Mouse (Mus musculus) CH12.LX (cell line): ENCODE measurements around the gene Olfr353.

ENCODE experiments used
- CTCF ChIP-seq, 2 experiments: IDR thresholded peaks in 1 of 2; conservative IDR thresholded peaks in 1 of 2; 2 replicates each; pipeline ENCODE4 v1.5.1; 2011 to 2012; ENCODE audit warnings: low read depth in 2 of 2, low read length in 2 of 2, improper control_type of control experiment in 1 of 2, inconsistent platforms in 1 of 2, mild to moderate bottlenecking in 1 of 2, moderate library complexity in 1 of 2
- E2F4 ChIP-seq: IDR thresholded peaks from 2 replicates; pipeline ENCODE4 v1.6.1; 2011; ENCODE audit warnings: low read depth, low read length, improper control_type of control experiment; ENCODE audit not compliant: insufficient replicate concordance
- POLR2A ChIP-seq: IDR thresholded peaks from 2 replicates; pipeline ENCODE4 v1.6.1; 2011; ENCODE audit warnings: low read depth, mild to moderate bottlenecking, improper control_type of control experiment, low read length
- SIN3A ChIP-seq: IDR thresholded peaks from 2 replicates; pipeline ENCODE4 v1.6.1; 2012; ENCODE audit warnings: low read length, improper control_type of control experiment, inconsistent platforms
- ZKSCAN1 ChIP-seq: IDR thresholded peaks from 2 replicates; pipeline ENCODE4 v1.6.1; 2012; ENCODE audit warnings: low read depth, inconsistent platforms, low read length, improper control_type of control experiment, borderline replicate concordance
- ZNF384 ChIP-seq: IDR thresholded peaks from 2 replicates; pipeline ENCODE4 v1.6.1; 2012; ENCODE audit warnings: low read depth, low read length, improper control_type of control experiment, inconsistent platforms

DNA sequence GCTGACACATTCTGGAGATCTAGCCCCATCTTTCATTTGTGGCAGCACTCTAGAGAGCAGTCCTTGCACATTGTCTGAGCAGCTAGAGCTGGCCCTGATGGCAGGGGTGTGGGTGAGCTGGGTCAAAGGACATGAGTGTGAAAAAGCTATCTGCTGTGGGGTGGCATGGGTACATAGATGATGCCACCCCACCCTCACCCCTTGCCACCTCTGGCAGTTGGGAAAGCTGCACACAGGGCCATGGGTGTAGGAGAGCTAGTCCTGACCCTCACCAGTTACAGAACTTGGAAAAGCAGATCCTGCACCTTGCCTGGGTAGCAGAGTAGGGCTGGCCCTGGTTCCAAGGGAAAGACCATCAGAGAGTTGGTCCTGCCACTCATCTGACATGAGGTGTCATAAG lies 4.4 kb upstream of the Olfr353 start:
- no peak for TF ChIP-seq E2F4
- TF ChIP-seq ZKSCAN1 = no peak
- TF ChIP-seq SIN3A = no peak
- TF ChIP-seq ZNF384 = no peak
- no peak for TF ChIP-seq POLR2A
- no peak for TF ChIP-seq CTCF (conservative IDR thresholded peaks at IDR 0.05 in 1 of 2, IDR thresholded peaks at IDR 0.05 in 1 of 2; ENCODE audit: low read depth in 2 of 2, low read length in 2 of 2)
